Mouse (Mus musculus): ENCODE results near the gene Atp6v1a. TPM values are rescaled to one million over a fixed set of nuclear protein-coding genes. Genes with fewer than 3 reads are reported as not detected.

Atp6v1a gene
- 21.2 and 34.4 TPM in 2 replicates for polyA plus RNA-seq (2012; rRNA removed)

- peak within 1 kb of the TSS; percentile 82 for H3K4me3 ChIP-seq (replicated peaks; ENCODE audit: extremely low read depth, low read depth, low read length)
- peak; percentile 87 for DNase-seq
- WGBS: under 1% methylated on average over 68 of the region's 71 CpGs
- peaks cover 3% of the 10 kb centered on the region for H3K4me1 ChIP-seq (ENCODE audit: control insufficient read depth, insufficient read depth, low read length)
- TF ChIP-seq POLR2A (IDR thresholded peaks at IDR 0.05; ENCODE audit: borderline replicate concordance, extremely low read depth, low read depth, low read length) (peak; percentile 87; the same call in 1 of the 2 replicates), CTCF (IDR thresholded peaks at IDR 0.05; ENCODE audit: insufficient read depth, low read length) (no peak)
These were observed at the start of gene Atp6v1a, which contains the start of gene Naa50 for GRCm38 (mm10) chr16:44139536-44140185. TSS of gene Atp6v1a (minus strand) at chr16:44139705. TSS of gene Naa50 (plus strand) at chr16:44139830.

- H3K4me1 ChIP-seq (ENCODE audit: control insufficient read depth, insufficient read depth, low read length): peaks cover 4% of the 10 kb centered on the region
- WGBS: 76% methylated on average over 3 of the region's 3 CpGs
- no peak for TF ChIP-seq CTCF (IDR thresholded peaks at IDR 0.05; ENCODE audit: insufficient read depth, low read length)
- H3K4me3 ChIP-seq (replicated peaks; ENCODE audit: extremely low read depth, low read depth, low read length): no peak overlapping the region
- DNase-seq: no peak
These were observed 49.3 kb upstream of the Atp6v1a start for GRCm38 (mm10) chr16:44188766-44189165.

GRCm38 (mm10) chr16:44187172-44187571, 47.7 kb upstream of the Atp6v1a start:
- DNase-seq: no peak
- TF ChIP-seq CTCF (IDR thresholded peaks at IDR 0.05; ENCODE audit: insufficient read depth, low read length) (no peak), POLR2A (IDR thresholded peaks at IDR 0.05; ENCODE audit: borderline replicate concordance, extremely low read depth, low read depth, low read length) (no peak)
- 60% methylated on average over 4 of the region's 4 CpGs for WGBS
- peaks cover 4% of the 10 kb centered on the region; the same call in 1 of the 2 replicates for H3K4me1 ChIP-seq (ENCODE audit: control insufficient read depth, insufficient read depth, low read length)
- no peak overlapping the region for H3K4me3 ChIP-seq (replicated peaks; ENCODE audit: extremely low read depth, low read depth, low read length)

GRCm38 (mm10) chr16:44184769-44185168, 45.3 kb upstream of the Atp6v1a start:
- TF ChIP-seq CTCF (IDR thresholded peaks at IDR 0.05; ENCODE audit: insufficient read depth, low read length) (no peak), POLR2A (IDR thresholded peaks at IDR 0.05; ENCODE audit: borderline replicate concordance, extremely low read depth, low read depth, low read length) (no peak)
- DNase-seq: no peak
- no peak overlapping the region for H3K4me3 ChIP-seq (replicated peaks; ENCODE audit: extremely low read depth, low read depth, low read length)
- no peaks in the 10 kb centered on the region for H3K4me1 ChIP-seq (ENCODE audit: control insufficient read depth, insufficient read depth, low read length)
- WGBS: 64% methylated on average over 3 of the region's 3 CpGs

- no peak for DNase-seq
- no peaks in the 10 kb centered on the region for H3K4me1 ChIP-seq (ENCODE audit: control insufficient read depth, insufficient read depth, low read length)
- WGBS: 94% methylated on average over 1 of the region's 1 CpGs
- no peak for TF ChIP-seq CTCF (IDR thresholded peaks at IDR 0.05; ENCODE audit: insufficient read depth, low read length)
- no peak for TF ChIP-seq POLR2A (IDR thresholded peaks at IDR 0.05; ENCODE audit: borderline replicate concordance, extremely low read depth, low read depth, low read length)
- no peak overlapping the region for H3K4me3 ChIP-seq (replicated peaks; ENCODE audit: extremely low read depth, low read depth, low read length)
These were observed 43.1 kb upstream of the Atp6v1a start for GRCm38 (mm10) chr16:44182597-44182996.

GRCm38 (mm10) chr16:44178555-44178954, 39.0 kb upstream of the Atp6v1a start:
- H3K4me1 ChIP-seq (ENCODE audit: control insufficient read depth, insufficient read depth, low read length): peaks cover 13% of the 10 kb centered on the region
- 52% methylated on average over 1 of the region's 1 CpGs for WGBS
- TF ChIP-seq POLR2A (IDR thresholded peaks at IDR 0.05; ENCODE audit: borderline replicate concordance, extremely low read depth, low read depth, low read length) (no peak), CTCF (IDR thresholded peaks at IDR 0.05; ENCODE audit: insufficient read depth, low read length) (no peak)
- no peak overlapping the region for H3K4me3 ChIP-seq (replicated peaks; ENCODE audit: extremely low read depth, low read depth, low read length)
- DNase-seq: peak; percentile 37

- 95% methylated on average over 2 of the region's 2 CpGs for WGBS
- TF ChIP-seq POLR2A (IDR thresholded peaks at IDR 0.05; ENCODE audit: borderline replicate concordance, extremely low read depth, low read depth, low read length): no peak
- no peak for TF ChIP-seq CTCF (IDR thresholded peaks at IDR 0.05; ENCODE audit: insufficient read depth, low read length)
- Histone ChIP-seq H3K4me1 (ENCODE audit: control insufficient read depth, insufficient read depth, low read length) (peaks cover 13% of the 10 kb centered on the region), H3K4me3 (replicated peaks; ENCODE audit: extremely low read depth, low read depth, low read length) (no peak overlapping the region)
- no peak for DNase-seq
These were observed 37.0 kb upstream of the Atp6v1a start for GRCm38 (mm10) chr16:44176511-44176910.

GRCm38 (mm10) chr16:44175001-44175400, 35.5 kb upstream of the Atp6v1a start:
- DNase-seq: no peak
- 35% methylated on average over 1 of the region's 1 CpGs for WGBS
- Histone ChIP-seq H3K4me1 (ENCODE audit: control insufficient read depth, insufficient read depth, low read length) (peaks cover 13% of the 10 kb centered on the region), H3K4me3 (replicated peaks; ENCODE audit: extremely low read depth, low read depth, low read length) (no peak overlapping the region)
- no peak for TF ChIP-seq CTCF (IDR thresholded peaks at IDR 0.05; ENCODE audit: insufficient read depth, low read length)
- no peak for TF ChIP-seq POLR2A (IDR thresholded peaks at IDR 0.05; ENCODE audit: borderline replicate concordance, extremely low read depth, low read depth, low read length)

GRCm38 (mm10) chr16:44173966-44174530, 34.5 kb upstream of the Atp6v1a start:
- WGBS: 5% methylated on average over 7 of the region's 7 CpGs
- peaks cover 13% of the 10 kb centered on the region for H3K4me1 ChIP-seq (ENCODE audit: control insufficient read depth, insufficient read depth, low read length)
- DNase-seq: no peak
- TF ChIP-seq POLR2A (IDR thresholded peaks at IDR 0.05; ENCODE audit: borderline replicate concordance, extremely low read depth, low read depth, low read length) (no peak), CTCF (IDR thresholded peaks at IDR 0.05; ENCODE audit: insufficient read depth, low read length) (no peak)
- H3K4me3 ChIP-seq (replicated peaks; ENCODE audit: extremely low read depth, low read depth, low read length): peak overlapping the region; percentile 80

All from lung, adult 2 months (tissue).